Mouse (Mus musculus) stomach, embryonic 14.5 days (tissue): ENCODE data around the gene Fbxo5. TPM values are rescaled to one million over a fixed set of nuclear protein-coding genes. Genes with fewer than 3 reads are reported as not detected.
A peak's percentile ranks its signal among the peaks of the same experiment; 100 is the strongest.

Source experiments
- ATAC-seq: fragments of 200-750 bp; cut with Nextera tagmentation; 2 replicates; pipeline ENCODE4 v1.8.0; 2017; ENCODE audit warnings: low read depth, moderate TSS enrichment; ENCODE audit not compliant: insufficient number of reproducible peaks, insufficient read depth, low FRiP score
- H3K27ac ChIP-seq: fragments of 300-500 bp; sonication (generic); 2 replicates; pipeline ENCODE4 v1.5.1; 2014; ENCODE audit warnings: mild to moderate bottlenecking, low read length, moderate library complexity, mixed read lengths
- H3K27me3 ChIP-seq: fragments of 300-500 bp; sonication (generic); 2 replicates; pipeline ENCODE4 v1.6.1; 2014; ENCODE audit warnings: low read length, control low read depth, mixed read lengths; ENCODE audit not compliant: control insufficient read depth, insufficient read depth
- H3K36me3 ChIP-seq: fragments of 300-500 bp; sonication (generic); 2 replicates; pipeline ENCODE4 v1.6.1; 2014; ENCODE audit warnings: mild to moderate bottlenecking, control low read depth, low read length, moderate library complexity, mixed read lengths; ENCODE audit not compliant: control insufficient read depth, insufficient read depth
- H3K4me1 ChIP-seq: fragments of 300-500 bp; sonication (generic); 2 replicates; pipeline ENCODE4 v1.6.1; 2014; ENCODE audit warnings: low read length, control low read depth, mixed read lengths; ENCODE audit not compliant: control insufficient read depth, insufficient read depth
- H3K4me2 ChIP-seq: fragments of 300-500 bp; sonication (generic); replicated peaks from 2 replicates; pipeline ENCODE4 v1.6.1; 2014; ENCODE audit warnings: low read depth, low read length, control low read depth
- H3K4me3 ChIP-seq: fragments of 300-500 bp; sonication (generic); 2 replicates; pipeline ENCODE4 v1.5.1; 2014; ENCODE audit warnings: low read depth, low read length, control low read depth
- H3K9ac ChIP-seq: fragments of 300-500 bp; sonication (generic); replicated peaks from 2 replicates; pipeline ENCODE4 v1.6.1; 2014; ENCODE audit warnings: low read depth, mild to moderate bottlenecking, control low read depth, low read length, moderate library complexity, mixed read lengths
- H3K9me3 ChIP-seq: fragments of 300-500 bp; sonication (generic); 2 replicates; pipeline ENCODE4 v1.6.1; 2016; ENCODE audit warnings: low read depth, low read length, control low read depth; ENCODE audit not compliant: control insufficient read depth
- WGBS: fragments of 180-500 bp; shearing (Covaris S2); extraction: QIAGEN DNeasy Blood & Tissue Kit; methylation state at CpG from one replicate; pipeline ENCODE4 v1.1.7; 2014; 5-methylcytosine and 5-hydroxymethylcytosine counted together
- polyA plus RNA-seq: library from polyadenylated mRNA; unstranded; fragments of >200 nt; fragmentation: Nextera tagmentation; extraction: Ambion mirVana; gene quantifications from 2 replicates; pipeline ENCODE4 v1.2.1, GENCODE M21; 2014

Gene Fbxo5
- 70.7 and 74.8 TPM in 2 replicates for polyA plus RNA-seq

GRCm38 (mm10) chr10:5805243-5805730 lies at the start of gene Fbxo5:
Fbxo5 (minus strand) TSS chr10:5805600.
- under 1% methylated on average over 42 of the region's 42 CpGs for WGBS
- Histone ChIP-seq H3K4me3 (peak within 1 kb of the TSS; percentile 66), H3K27me3 (no peaks in the 10 kb centered on the region), H3K27ac (peak within 1 kb of the TSS; percentile 91), H3K9ac (peak within 1 kb of the TSS; percentile 68), H3K9me3 (no peaks in the 10 kb centered on the region), H3K4me2 (peak within 1 kb of the TSS; percentile 83), H3K36me3 (peaks cover 21% of the 10 kb centered on the region), H3K4me1 (peaks cover 5% of the 10 kb centered on the region)
- ATAC-seq, result peak; percentile 93

- H3K9me3 ChIP-seq, result no peaks in the 10 kb centered on the region
- no peak overlapping the region for H3K4me2 ChIP-seq
- 89% methylated on average over 8 of the region's 8 CpGs for WGBS
- no peaks in the 10 kb centered on the region for H3K36me3 ChIP-seq
- no peak overlapping the region for H3K4me3 ChIP-seq
- H3K4me1 ChIP-seq, result no peaks in the 10 kb centered on the region
- no peaks in the 10 kb centered on the region for H3K27me3 ChIP-seq
- no peak overlapping the region for H3K9ac ChIP-seq
- no peak overlapping the region for H3K27ac ChIP-seq
- no peak for ATAC-seq
Measured at GRCm38 (mm10) chr10:5853290-5853868, 48.0 kb upstream of the Fbxo5 start.

- no peak for ATAC-seq
- no peaks in the 10 kb centered on the region for H3K9me3 ChIP-seq
Measured at GRCm38 (mm10) chr10:5846939-5847338, 41.5 kb upstream of the Fbxo5 start.

GRCm38 (mm10) chr10:5841369-5841768 lies 36.0 kb upstream of the Fbxo5 start:
- H3K4me2 ChIP-seq, result no peak overlapping the region
- WGBS, result 82% methylated on average over 4 of the region's 4 CpGs
- H3K9ac ChIP-seq, result no peak overlapping the region
- no peaks in the 10 kb centered on the region for H3K9me3 ChIP-seq
- H3K4me3 ChIP-seq, result no peak overlapping the region
- H3K4me1 ChIP-seq, result no peaks in the 10 kb centered on the region
- H3K27ac ChIP-seq, result no peak overlapping the region
- no peaks in the 10 kb centered on the region for H3K36me3 ChIP-seq
- ATAC-seq, result no peak
- H3K27me3 ChIP-seq, result no peaks in the 10 kb centered on the region

More at GRCm38 (mm10) chr10:5846939-5847338, 41.5 kb upstream of the Fbxo5 start:
- Histone ChIP-seq H3K4me1 (no peaks in the 10 kb centered on the region), H3K4me2 (no peak overlapping the region), H3K36me3 (no peaks in the 10 kb centered on the region), H3K9ac (no peak overlapping the region), H3K27me3 (no peaks in the 10 kb centered on the region), H3K27ac (no peak overlapping the region), H3K4me3 (no peak overlapping the region)
- WGBS, result 35% methylated on average over 2 of the region's 2 CpGs

- H3K4me3 ChIP-seq, result no peak overlapping the region
- H3K9ac ChIP-seq, result no peak overlapping the region
- no peak overlapping the region for H3K4me2 ChIP-seq
- peaks cover 14% of the 10 kb centered on the region for H3K4me1 ChIP-seq
- H3K27ac ChIP-seq, result no peak overlapping the region
- no peaks in the 10 kb centered on the region; the same call in 1 of the 2 replicates for H3K36me3 ChIP-seq
- no peak for ATAC-seq
- H3K9me3 ChIP-seq, result no peaks in the 10 kb centered on the region
- WGBS, result 71% methylated on average over 6 of the region's 6 CpGs
- no peaks in the 10 kb centered on the region for H3K27me3 ChIP-seq
Measured at GRCm38 (mm10) chr10:5826336-5827025, 21.1 kb upstream of the Fbxo5 start.

- peak overlapping the region; percentile 95 for H3K27ac ChIP-seq
- peaks cover 4% of the 10 kb centered on the region; the same call in 1 of the 2 replicates for H3K36me3 ChIP-seq
- ATAC-seq, result no peak
- 2% methylated on average over 3 of the region's 3 CpGs for WGBS
- H3K4me1 ChIP-seq, result peaks cover 14% of the 10 kb centered on the region
- no peaks in the 10 kb centered on the region for H3K27me3 ChIP-seq
- no peaks in the 10 kb centered on the region for H3K9me3 ChIP-seq
- no peak overlapping the region; the same call in 1 of the 2 replicates for H3K9ac ChIP-seq
- peak overlapping the region; percentile 82 for H3K4me3 ChIP-seq
- peak overlapping the region; percentile 72 for H3K4me2 ChIP-seq
Measured at GRCm38 (mm10) chr10:5824779-5825178, 19.4 kb upstream of the Fbxo5 start.

- Histone ChIP-seq H3K4me3 (peak within 1 kb of the TSS; percentile 82), H3K27ac (peak within 1 kb of the TSS; percentile 95), H3K9ac (peak within 1 kb of the TSS; percentile 81), H3K4me1 (peaks cover 14% of the 10 kb centered on the region), H3K36me3 (peaks cover 12% of the 10 kb centered on the region), H3K27me3 (no peaks in the 10 kb centered on the region), H3K9me3 (no peaks in the 10 kb centered on the region), H3K4me2 (peak within 1 kb of the TSS; percentile 72)
- peak; percentile 94 for ATAC-seq
- under 1% methylated on average over 47 of the region's 47 CpGs for WGBS
Measured at GRCm38 (mm10) chr10:5823740-5824491, 18.5 kb upstream of the Fbxo5 start, which contains the start of gene Mtrf1l. Mtrf1l (minus strand) TSS chr10:5823910.

- no peak for ATAC-seq
- H3K4me1 ChIP-seq, result peaks cover 14% of the 10 kb centered on the region
- no peaks in the 10 kb centered on the region for H3K9me3 ChIP-seq
- no peaks in the 10 kb centered on the region for H3K27me3 ChIP-seq
- peak overlapping the region; percentile 95 for H3K27ac ChIP-seq
- peaks cover 18% of the 10 kb centered on the region for H3K36me3 ChIP-seq
- H3K9ac ChIP-seq, result peak overlapping the region; percentile 81
- H3K4me2 ChIP-seq, result peak overlapping the region; percentile 50
- H3K4me3 ChIP-seq, result peak overlapping the region; percentile 82
- under 1% methylated on average over 37 of the region's 37 CpGs for WGBS
Measured at GRCm38 (mm10) chr10:5823291-5823739, 17.9 kb upstream of the Fbxo5 start.
